Mouse (Mus musculus) layer of hippocampus, adult 8-10 months (tissue): ENCODE results near the gene Mfsd6l. TPM values are rescaled to one million over a fixed set of nuclear protein-coding genes. Genes with fewer than 3 reads are reported as not detected.

Experiments used
- DNase-seq, 2 experiments: peaks; one replicate each; pipeline ENCODE4 v3.0.0; 2022; ENCODE audit warnings: low spot score in 2 of 2
- total RNA-seq, 4 experiments: library from RNA; stranded (reverse); gene quantifications; 2 replicates each; pipeline ENCODE4 v1.2.4; 2022

Mfsd6l gene
- total RNA-seq, 4 experiments from 2014 or later = not detected

DNA sequence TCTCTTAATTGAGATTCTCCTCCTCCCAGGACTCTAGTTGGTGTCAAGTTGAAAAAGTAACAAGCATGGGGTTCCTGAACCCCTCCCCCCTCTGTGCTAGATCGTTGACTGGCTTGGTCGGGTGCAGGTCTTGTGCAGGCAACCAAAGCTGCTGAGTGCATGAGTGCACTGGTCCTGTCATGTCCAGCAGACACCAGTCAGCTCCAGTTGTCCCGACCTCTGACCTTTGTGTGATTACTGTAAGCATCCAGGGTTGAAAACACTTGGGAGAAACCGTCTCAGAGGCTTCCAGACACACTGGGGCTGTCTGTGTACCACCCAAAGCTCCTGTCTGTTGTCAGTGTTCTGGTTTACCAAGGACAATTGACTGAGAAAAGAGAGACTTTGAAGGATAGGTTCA, 5.6 kb upstream of the Mfsd6l start:
- DNase-seq = no peak

DNA sequence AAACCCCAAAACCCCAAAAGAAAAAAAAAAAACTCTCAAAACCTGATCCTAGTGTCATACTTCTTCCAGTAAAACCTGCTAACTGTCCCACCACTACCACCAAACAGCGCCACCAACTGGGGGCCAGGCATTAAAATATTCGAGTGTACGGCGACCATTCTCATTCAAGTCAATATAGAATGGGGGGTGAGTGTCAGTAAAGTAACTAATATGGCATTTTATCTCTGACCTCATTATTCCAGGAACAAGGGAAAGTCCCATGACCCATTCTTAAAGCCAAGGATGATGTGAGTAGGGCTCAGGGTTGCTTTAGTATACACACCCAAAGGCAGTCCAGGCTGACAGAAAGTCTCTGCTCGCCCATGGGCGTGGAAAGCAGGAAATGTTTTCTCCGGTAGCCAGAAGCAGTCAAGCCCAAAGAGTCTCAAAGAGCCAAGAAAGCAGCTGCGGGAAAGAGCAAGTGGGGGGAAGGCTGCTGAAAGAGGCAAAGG, 2.0 kb upstream of the Mfsd6l start:
- no peak for DNase-seq

GRCm38 (mm10) chr11:68559546-68559945, 3.6 kb downstream of the Mfsd6l start:
- DNase-seq = no peak

- no peak for DNase-seq
Measured at GRCm38 (mm10) chr11:68561957-68562950, 6.3 kb downstream of the Mfsd6l start.

DNA sequence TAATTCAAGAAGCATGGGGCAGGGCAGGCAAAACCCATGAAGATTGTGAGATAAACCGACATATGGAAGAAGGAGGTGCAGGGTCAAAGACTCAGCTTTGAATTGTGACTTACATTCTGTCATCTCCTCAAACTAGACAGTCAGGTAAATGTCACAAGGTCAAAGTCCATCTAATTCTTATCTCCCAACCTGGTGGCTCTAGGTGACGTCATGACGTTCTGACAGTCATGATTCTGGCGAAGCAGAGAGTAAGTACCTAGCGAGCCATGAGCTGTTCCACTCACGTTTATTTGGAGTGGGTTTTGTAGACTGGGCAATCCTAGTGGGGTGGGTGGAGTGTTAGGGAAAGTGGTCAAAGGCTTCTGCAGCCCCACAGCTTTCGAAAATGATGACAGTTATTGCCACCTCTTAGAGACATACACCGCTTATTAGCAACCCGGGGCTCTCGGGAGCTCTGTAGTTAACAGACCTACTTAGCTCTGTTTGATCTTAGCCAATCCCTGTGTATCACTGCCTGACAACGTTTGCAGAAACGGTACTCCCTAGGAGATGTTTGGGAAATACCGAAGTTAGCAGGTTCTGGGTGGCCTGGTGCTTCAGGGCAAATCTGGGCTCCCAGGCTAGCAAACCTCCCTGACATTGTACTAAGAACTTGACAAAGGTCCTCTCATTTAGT, 8.5 kb downstream of the Mfsd6l start:
- DNase-seq = no peak

GRCm38 (mm10) chr11:68565032-68565429, 9.0 kb downstream of the Mfsd6l start:
- DNase-seq = no peak

GRCm38 (mm10) chr11:68566447-68567059, 10.6 kb downstream of the Mfsd6l start:
- peak; percentile 67 to 89 for DNase-seq

GRCm38 (mm10) chr11:68570861-68571260, 14.9 kb downstream of the Mfsd6l start:
- no peak for DNase-seq

DNA sequence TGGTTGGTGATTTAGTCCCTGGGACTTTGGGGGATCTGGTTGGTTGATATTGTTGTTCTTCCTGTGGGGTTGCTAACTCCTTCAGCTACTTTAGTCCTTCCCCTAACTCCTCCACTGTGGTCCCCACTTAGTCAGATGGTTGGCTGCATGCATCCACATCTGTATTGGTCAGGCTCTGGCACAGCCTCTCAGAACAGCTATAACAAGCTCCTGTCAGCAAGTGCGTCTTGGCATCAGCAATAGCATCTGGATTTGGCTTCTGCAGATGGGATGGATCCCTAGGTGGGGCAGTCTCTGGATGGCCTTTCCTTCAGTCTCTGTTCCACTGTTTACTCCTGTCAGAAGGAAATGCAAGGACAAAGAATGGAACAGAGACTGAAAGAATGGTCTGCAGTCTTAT, 21.1 kb downstream of the Mfsd6l start:
- DNase-seq = no peak

GRCm38 (mm10) chr11:68579462-68579881, 23.5 kb downstream of the Mfsd6l start:
- DNase-seq = peak; percentile 35 to 44

- no peak for DNase-seq
Measured at GRCm38 (mm10) chr11:68580566-68580965, 24.6 kb downstream of the Mfsd6l start.

DNA sequence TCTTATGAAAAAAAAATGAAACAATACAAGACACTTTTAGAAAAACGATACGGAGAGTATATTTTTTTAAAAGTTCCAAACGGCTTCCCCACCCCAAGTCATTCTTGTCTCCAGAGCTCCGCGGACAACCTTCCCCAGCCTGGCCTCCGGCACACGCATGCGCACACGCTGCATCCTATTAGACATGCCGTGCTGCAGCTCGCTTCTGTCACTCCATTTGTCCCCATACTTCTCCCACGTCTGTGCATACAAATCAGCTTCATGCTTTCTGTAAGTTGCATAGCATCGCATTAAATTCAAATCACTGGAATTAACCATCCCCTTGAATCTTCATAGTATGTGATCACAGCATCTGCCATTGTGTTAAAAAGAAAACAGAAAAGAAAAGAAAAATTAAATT, 27.2 kb downstream of the Mfsd6l start:
- peak; percentile 41 to 50 for DNase-seq

- DNase-seq = no peak
Measured at GRCm38 (mm10) chr11:68583906-68584480, 28.0 kb downstream of the Mfsd6l start.

GRCm38 (mm10) chr11:68585890-68586289, 29.9 kb downstream of the Mfsd6l start:
- no peak for DNase-seq

DNA sequence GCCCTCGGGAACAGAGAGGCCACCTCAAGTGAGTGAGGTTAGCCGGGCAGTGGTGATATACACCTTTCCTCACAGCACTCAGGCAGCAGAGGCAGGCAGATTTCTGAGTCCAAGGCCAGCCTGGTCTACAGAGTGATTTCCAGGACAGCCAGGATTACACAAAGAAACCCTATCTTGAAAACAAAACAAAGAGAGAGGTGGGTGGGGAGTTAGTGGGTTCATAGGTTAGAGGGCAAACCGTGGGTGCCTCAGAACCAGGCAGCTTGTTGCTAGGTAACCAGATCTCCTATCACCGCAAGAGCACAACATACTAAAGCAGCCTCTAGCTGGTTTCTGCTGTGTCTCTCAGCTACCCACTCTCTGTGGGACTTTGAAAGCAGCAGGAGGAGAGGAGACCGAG, 30.7 kb downstream of the Mfsd6l start, which contains the start of gene Ccdc42:
Gene Ccdc42, plus strand, starts transcription at position 301 of the 400 bp plus-strand sequence.
- DNase-seq = no peak

DNA sequence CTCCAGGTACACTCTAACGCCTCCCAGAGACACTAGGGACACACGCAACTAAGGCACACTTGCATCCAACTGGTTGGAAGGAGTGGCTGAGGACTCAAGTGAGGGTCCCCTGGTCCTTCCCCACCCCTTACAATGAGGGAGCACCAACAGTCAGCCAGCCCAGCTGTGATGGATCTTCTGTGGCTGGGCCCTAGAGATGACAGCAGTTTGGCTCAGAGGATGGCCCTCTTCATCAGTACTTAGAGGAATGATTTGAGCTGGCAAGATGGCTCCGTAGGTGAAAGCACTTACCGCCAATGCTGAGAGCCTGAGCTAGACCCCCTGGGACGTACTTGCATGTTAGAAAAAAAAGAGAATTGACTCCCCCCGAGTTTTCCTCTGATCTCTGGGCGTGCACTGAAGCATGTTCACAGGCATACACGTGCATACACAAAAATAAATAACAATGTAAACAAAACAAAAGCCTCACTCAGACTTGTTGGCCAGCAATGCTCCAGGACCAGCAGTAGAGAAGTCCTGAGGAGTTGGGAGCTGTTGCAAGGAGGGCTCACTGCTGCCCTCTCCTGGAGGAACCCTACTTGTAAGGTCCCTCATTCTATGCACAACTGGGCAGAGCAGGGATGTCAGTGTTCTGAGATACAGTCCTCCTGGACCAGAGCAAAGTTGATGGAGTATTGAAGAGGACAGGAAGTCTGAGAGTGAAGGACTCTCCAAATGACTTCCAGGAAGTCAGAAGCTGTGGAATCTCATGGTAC, 33.2 kb downstream of the Mfsd6l start:
- DNase-seq = peak; percentile 60 to 85

DNA sequence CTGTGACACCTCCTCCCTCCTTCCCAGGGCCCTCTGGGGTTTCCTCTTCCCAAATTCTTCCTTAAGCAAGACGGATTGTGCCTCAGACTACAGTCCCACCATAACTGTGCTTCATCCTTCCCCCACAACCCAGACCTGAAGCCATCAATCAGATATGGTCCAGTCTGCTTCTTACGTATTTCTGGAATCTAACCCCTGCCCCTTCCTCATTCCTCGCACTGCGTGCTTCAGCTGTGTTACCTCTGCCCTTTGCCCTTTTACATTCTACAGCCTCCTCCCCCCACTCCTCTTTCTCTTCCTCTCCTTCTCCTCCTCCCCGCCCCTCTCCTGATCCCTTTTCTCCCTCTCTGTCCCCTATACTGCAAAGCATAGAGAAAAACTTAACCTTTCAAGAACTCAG, 35.7 kb downstream of the Mfsd6l start:
- no peak for DNase-seq

GRCm38 (mm10) chr11:68593247-68593646, 37.3 kb downstream of the Mfsd6l start:
- no peak for DNase-seq

DNA sequence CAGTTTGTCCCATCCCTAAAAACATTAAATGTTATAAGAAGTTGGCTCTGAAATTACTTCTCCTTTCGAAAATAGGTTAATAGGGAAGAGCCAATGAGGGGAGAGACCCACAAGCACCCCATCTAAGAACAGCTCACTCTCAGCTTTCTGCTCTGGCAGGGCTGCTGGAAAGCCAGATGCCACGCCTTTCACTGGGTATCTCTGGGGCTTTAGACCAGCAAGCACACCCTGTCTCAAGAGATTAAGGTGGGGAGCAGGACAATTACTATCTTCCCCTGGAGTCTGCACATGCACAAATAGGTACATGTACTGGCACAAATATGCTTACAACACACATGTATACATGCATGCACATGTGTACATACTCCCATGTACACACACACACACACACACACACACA, 41.9 kb downstream of the Mfsd6l start:
- no peak for DNase-seq

- DNase-seq = no peak
Measured at GRCm38 (mm10) chr11:68600551-68601021, 44.6 kb downstream of the Mfsd6l start.
